Mouse (Mus musculus): ENCODE data around the gene C5ar2. TPM values are rescaled to one million over a fixed set of nuclear protein-coding genes. Genes with fewer than 3 reads are reported as not detected.

Gene C5ar2
- polyA plus RNA-seq, 1 experiment from 2014 or later: 1.1 TPM

DNA sequence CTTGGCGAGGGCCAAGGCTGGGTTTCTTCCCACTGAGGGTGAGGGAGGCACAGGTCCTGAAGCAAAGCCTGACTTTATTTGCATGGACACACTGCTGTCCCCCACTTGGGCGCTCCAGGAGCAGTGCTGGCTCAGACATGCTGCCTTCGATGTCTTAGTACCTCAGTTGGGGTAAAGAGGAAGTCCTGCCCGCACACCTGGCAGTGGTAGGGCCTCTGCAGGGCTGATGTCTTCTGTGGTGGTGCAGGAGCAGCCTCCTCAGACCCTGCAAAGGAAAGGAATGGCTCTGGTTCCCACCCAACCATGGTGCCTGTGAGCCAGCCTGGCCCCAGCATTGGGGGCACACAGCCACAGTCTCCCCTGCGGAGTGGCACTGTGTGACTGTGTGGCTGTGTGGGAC, 46.8 kb downstream of the C5ar2 start:
- Histone ChIP-seq H3K4me1 (ENCODE audit: insufficient read depth, low read depth, low read length) (no peaks in the 10 kb centered on the region), H3K4me3 (ENCODE audit: low read depth, low read length) (no peak overlapping the region), H3K27ac (ENCODE audit: low read length) (no peak overlapping the region), H3K27me3 (replicated peaks; ENCODE audit: insufficient read depth, low read length) (no peaks in the 10 kb centered on the region), H3K9ac (replicated peaks; ENCODE audit: low read depth) (no peak overlapping the region), H3K36me3 (ENCODE audit: insufficient read depth, low read length) (peaks cover 29% of the 10 kb centered on the region; the same call in 1 of the 2 replicates), H3K4me2 (replicated peaks; ENCODE audit: low read depth, low read length) (no peak overlapping the region), H3K9me3 (ENCODE audit: low read length) (no peaks in the 10 kb centered on the region)
- TF ChIP-seq EP300 (IDR thresholded peaks at IDR 0.05): no peak
- no peak for TF ChIP-seq CTCF (IDR thresholded peaks at IDR 0.05)
- no peak for ATAC-seq
- no peak for DNase-seq (ENCODE audit: low spot score)
- 57% methylated on average over 5 of the region's 5 CpGs for WGBS

DNA sequence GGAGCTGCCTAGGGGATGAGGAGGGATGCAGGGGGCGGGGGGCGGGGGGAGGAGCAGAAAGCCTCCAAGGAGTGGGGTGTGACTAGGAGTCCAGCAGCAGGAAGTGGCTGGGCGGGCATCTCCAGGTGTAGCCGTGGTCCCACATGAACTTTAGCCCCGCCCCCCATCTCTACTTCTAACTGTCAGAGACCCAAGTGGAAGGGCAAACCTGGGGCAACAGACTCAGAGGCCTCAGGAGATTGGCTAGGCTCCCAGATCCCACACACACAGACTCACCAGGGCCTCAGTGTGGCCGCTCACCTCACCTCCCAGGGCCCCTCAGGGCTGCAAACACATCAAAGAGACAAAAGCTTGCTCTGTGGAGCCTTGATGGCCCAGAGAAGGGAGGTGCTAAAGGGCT, 47.3 kb downstream of the C5ar2 start:
- DNase-seq (ENCODE audit: low spot score) (no peak), ATAC-seq (no peak)
- peaks cover 27% of the 10 kb centered on the region; the same call in 1 of the 2 replicates for H3K36me3 ChIP-seq (ENCODE audit: insufficient read depth, low read length)
- no peaks in the 10 kb centered on the region for H3K4me1 ChIP-seq (ENCODE audit: insufficient read depth, low read depth, low read length)
- H3K4me2 ChIP-seq (replicated peaks; ENCODE audit: low read depth, low read length): no peak overlapping the region
- H3K27ac ChIP-seq (ENCODE audit: low read length): no peak overlapping the region
- no peak overlapping the region for H3K4me3 ChIP-seq (ENCODE audit: low read depth, low read length)
- H3K9me3 ChIP-seq (ENCODE audit: low read length): no peaks in the 10 kb centered on the region
- H3K9ac ChIP-seq (replicated peaks; ENCODE audit: low read depth): no peak overlapping the region
- no peaks in the 10 kb centered on the region for H3K27me3 ChIP-seq (replicated peaks; ENCODE audit: insufficient read depth, low read length)
- no peak for TF ChIP-seq EP300 (IDR thresholded peaks at IDR 0.05)
- TF ChIP-seq CTCF (IDR thresholded peaks at IDR 0.05): no peak
- WGBS: 64% methylated on average over 6 of the region's 6 CpGs

DNA sequence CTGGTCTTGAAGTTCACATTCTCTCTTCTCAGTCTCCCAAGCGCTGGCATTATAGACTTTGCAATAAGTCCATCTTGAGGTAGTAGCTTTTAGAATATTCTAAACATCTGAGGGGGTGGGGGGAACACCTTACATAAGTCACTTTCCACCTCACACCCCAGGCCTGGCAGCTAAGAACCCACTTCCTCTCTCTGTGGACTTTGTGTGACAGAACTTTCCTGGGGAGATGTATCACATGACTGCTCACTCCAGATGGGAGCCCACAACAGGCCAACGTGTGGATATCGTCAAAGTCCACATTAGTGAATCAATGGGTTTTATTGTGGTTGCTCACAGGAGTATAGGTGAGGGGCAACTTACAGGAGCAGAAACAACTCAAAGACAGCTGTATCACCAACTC, 50.3 kb downstream of the C5ar2 start:
- no peak for DNase-seq (ENCODE audit: low spot score)
- peaks cover 16% of the 10 kb centered on the region; the same call in 1 of the 2 replicates for H3K36me3 ChIP-seq (ENCODE audit: insufficient read depth, low read length)
- no peaks in the 10 kb centered on the region for H3K9me3 ChIP-seq (ENCODE audit: low read length)
- H3K9ac ChIP-seq (replicated peaks; ENCODE audit: low read depth): no peak overlapping the region
- no peak overlapping the region for H3K4me2 ChIP-seq (replicated peaks; ENCODE audit: low read depth, low read length)
- no peaks in the 10 kb centered on the region for H3K27me3 ChIP-seq (replicated peaks; ENCODE audit: insufficient read depth, low read length)
- H3K4me1 ChIP-seq (ENCODE audit: insufficient read depth, low read depth, low read length): no peaks in the 10 kb centered on the region
- no peak overlapping the region for H3K27ac ChIP-seq (ENCODE audit: low read length)
- WGBS: 51% methylated on average over 3 of the region's 3 CpGs
- H3K4me3 ChIP-seq (ENCODE audit: low read depth, low read length): no peak overlapping the region
- ATAC-seq: no peak
- TF ChIP-seq EP300 (IDR thresholded peaks at IDR 0.05) (no peak), CTCF (IDR thresholded peaks at IDR 0.05) (no peak)

DNA sequence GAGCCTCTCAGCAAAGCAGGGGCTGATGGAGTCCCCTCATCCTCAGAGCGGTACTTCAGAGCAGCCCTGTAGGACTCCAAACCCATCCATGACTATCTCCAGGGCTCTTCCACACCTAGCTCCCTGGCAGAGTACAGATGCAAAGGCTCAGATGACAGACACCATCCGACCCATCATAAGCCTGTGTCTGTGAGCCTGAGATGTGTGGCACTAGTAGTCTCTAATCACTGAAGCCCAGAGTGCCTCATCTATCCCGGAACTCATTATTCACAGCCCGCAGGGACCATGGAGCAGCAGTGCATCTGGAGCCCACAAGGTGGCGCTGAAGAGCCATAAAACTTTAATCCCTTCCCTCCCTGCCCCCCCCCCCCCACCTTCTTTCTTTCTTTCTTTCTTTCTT, 51.6 kb downstream of the C5ar2 start:
- DNase-seq (ENCODE audit: low spot score) (peak; percentile 67), ATAC-seq (no peak)
- TF ChIP-seq CTCF (IDR thresholded peaks at IDR 0.05) (peak; percentile 76), EP300 (IDR thresholded peaks at IDR 0.05) (no peak)
- Histone ChIP-seq H3K27ac (ENCODE audit: low read length) (no peak overlapping the region), H3K4me3 (ENCODE audit: low read depth, low read length) (no peak overlapping the region), H3K4me1 (ENCODE audit: insufficient read depth, low read depth, low read length) (no peaks in the 10 kb centered on the region), H3K27me3 (replicated peaks; ENCODE audit: insufficient read depth, low read length) (no peaks in the 10 kb centered on the region), H3K36me3 (ENCODE audit: insufficient read depth, low read length) (0 out of 2 replicates have a peak, but pooled peaks cover 3% of the 10 kb centered on the region), H3K9me3 (ENCODE audit: low read length) (no peaks in the 10 kb centered on the region), H3K9ac (replicated peaks; ENCODE audit: low read depth) (no peak overlapping the region), H3K4me2 (replicated peaks; ENCODE audit: low read depth, low read length) (no peak overlapping the region)
- 16% methylated on average over 5 of the region's 5 CpGs for WGBS

DNA sequence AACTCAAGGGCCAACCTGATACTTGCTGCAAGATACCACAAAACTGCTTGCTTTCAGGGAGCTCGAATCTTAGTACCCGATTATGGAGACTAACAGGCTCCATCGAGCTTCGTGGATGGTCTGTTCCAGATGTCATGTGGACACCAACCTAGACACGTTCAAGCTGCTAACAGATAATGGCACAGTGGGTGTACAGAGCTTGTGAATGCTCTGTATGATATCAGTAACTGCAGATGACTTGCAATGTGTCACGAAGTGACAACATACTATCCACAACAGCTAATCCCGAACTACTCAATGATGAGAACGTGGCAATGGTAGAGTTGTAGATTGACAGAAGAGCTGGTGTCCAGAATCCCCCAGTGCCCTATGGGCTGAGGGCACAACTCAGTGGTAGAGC, 56.5 kb downstream of the C5ar2 start:
- Histone ChIP-seq H3K27ac (ENCODE audit: low read length) (no peak overlapping the region), H3K36me3 (ENCODE audit: insufficient read depth, low read length) (no peaks in the 10 kb centered on the region), H3K4me2 (replicated peaks; ENCODE audit: low read depth, low read length) (no peak overlapping the region), H3K9ac (replicated peaks; ENCODE audit: low read depth) (no peak overlapping the region), H3K4me1 (ENCODE audit: insufficient read depth, low read depth, low read length) (no peaks in the 10 kb centered on the region), H3K9me3 (ENCODE audit: low read length) (no peaks in the 10 kb centered on the region), H3K27me3 (replicated peaks; ENCODE audit: insufficient read depth, low read length) (no peaks in the 10 kb centered on the region), H3K4me3 (ENCODE audit: low read depth, low read length) (no peak overlapping the region)
- 71% methylated on average over 8 of the region's 8 CpGs for WGBS
- TF ChIP-seq CTCF (IDR thresholded peaks at IDR 0.05) (no peak), EP300 (IDR thresholded peaks at IDR 0.05) (no peak)
- DNase-seq (ENCODE audit: low spot score): no peak
- no peak for ATAC-seq

Other genes with a start within 250 kb of the C5ar2 start
- 2.3 and 3.1 TPM in 2 replicates for gene Bicra, start 196.2 kb downstream of the C5ar2 start, polyA plus RNA-seq (2015; fragmentation: Nextera tagmentation; extraction: Ambion mirVana)
- not detected in 2 replicates for gene Zfp541, start 182.3 kb downstream of the C5ar2 start, polyA plus RNA-seq (2015; fragmentation: Nextera tagmentation; extraction: Ambion mirVana)
- gene Napa, start 145.7 kb downstream of the C5ar2 start, polyA plus RNA-seq (2015; fragmentation: Nextera tagmentation; extraction: Ambion mirVana): 154 TPM in 2 replicates
- gene Kptn, start 124.3 kb downstream of the C5ar2 start, polyA plus RNA-seq (2015; fragmentation: Nextera tagmentation; extraction: Ambion mirVana): 14.2 and 15.0 TPM in 2 replicates
- 0.04 and 0.05 TPM in 2 replicates for gene Slc8a2, start 114.3 kb downstream of the C5ar2 start, polyA plus RNA-seq (2015; fragmentation: Nextera tagmentation; extraction: Ambion mirVana)
- gene Meis3, start 69.1 kb downstream of the C5ar2 start, polyA plus RNA-seq (2015; fragmentation: Nextera tagmentation; extraction: Ambion mirVana): 12.3 and 12.7 TPM in 2 replicates
- gene Dhx34, start 22.1 kb downstream of the C5ar2 start, polyA plus RNA-seq (2015; fragmentation: Nextera tagmentation; extraction: Ambion mirVana): 7.8 and 8.5 TPM in 2 replicates
- 11.8 and 13.3 TPM in 2 replicates for gene C5ar1, start 15.4 kb upstream of the C5ar2 start, polyA plus RNA-seq (2015; fragmentation: Nextera tagmentation; extraction: Ambion mirVana)
- gene Inafm1, start 29.5 kb upstream of the C5ar2 start, polyA plus RNA-seq (2015; fragmentation: Nextera tagmentation; extraction: Ambion mirVana): 18.9 and 20.1 TPM in 2 replicates
- 15.9 and 18.3 TPM in 2 replicates for gene Ccdc9, start 42.6 kb upstream of the C5ar2 start, polyA plus RNA-seq (2015; fragmentation: Nextera tagmentation; extraction: Ambion mirVana)
- 30.0 and 31.1 TPM in 2 replicates for gene Bbc3, start 64.2 kb upstream of the C5ar2 start, polyA plus RNA-seq (2015; fragmentation: Nextera tagmentation; extraction: Ambion mirVana)
- 84.8 and 92.3 TPM in 2 replicates for gene Sae1, start 143.7 kb upstream of the C5ar2 start, polyA plus RNA-seq (2015; fragmentation: Nextera tagmentation; extraction: Ambion mirVana)
- 7.9 and 8.2 TPM in 2 replicates for gene Zc3h4, start 156.8 kb upstream of the C5ar2 start, polyA plus RNA-seq (2015; fragmentation: Nextera tagmentation; extraction: Ambion mirVana)
- gene Tmem160, start 208.6 kb upstream of the C5ar2 start, polyA plus RNA-seq (2015; fragmentation: Nextera tagmentation; extraction: Ambion mirVana): 81.0 and 87.9 TPM in 2 replicates
- 0.17 and 0.18 TPM in 2 replicates for gene Npas1, start 233.6 kb upstream of the C5ar2 start, polyA plus RNA-seq (2015; fragmentation: Nextera tagmentation; extraction: Ambion mirVana)

Data from lung, postnatal 0 days (tissue).